Mouse (Mus musculus): Measurements from ENCODE around the gene Lefty2. TPM values are rescaled to one million over a fixed set of nuclear protein-coding genes. Genes with fewer than 3 reads are reported as not detected.

Lefty2 gene
- polyA plus RNA-seq, 1 experiment from 2014 or later = 0.35 TPM

DNA sequence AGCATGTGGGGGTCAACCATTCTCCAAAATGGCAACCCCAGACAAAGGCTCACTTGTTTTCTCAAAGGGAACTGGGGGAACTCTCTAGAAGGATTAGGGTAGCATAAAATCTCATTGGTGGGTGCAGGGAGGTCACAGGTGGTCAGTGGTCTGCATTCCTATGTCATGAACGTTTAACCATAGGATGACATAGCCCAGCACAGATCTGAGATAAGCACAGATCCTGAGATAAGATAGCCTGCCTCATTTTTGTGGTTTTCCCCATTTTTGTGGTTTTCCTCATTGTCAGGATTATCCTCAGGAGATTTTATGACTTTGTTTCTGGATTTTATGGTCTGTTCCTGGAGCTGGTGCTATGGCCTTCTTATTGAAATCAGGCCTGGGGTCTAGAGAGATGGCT is 24.1 kb downstream of the Lefty2 start:
- WGBS = 15% methylated on average over 1 of the region's 1 CpGs
- Histone ChIP-seq H3K9me3 (replicated peaks; ENCODE audit: control insufficient read depth, low read length) (no peaks in the 10 kb centered on the region), H3K4me3 (replicated peaks; ENCODE audit: low read length) (no peak overlapping the region), H3K4me2 (ENCODE audit: low read depth, low read length) (no peak overlapping the region), H3K27me3 (ENCODE audit: control insufficient read depth, insufficient read depth, low read length) (no peaks in the 10 kb centered on the region), H3K9ac (ENCODE audit: low read length) (no peak overlapping the region), H3K36me3 (ENCODE audit: control insufficient read depth, insufficient read depth, low read length) (no peaks in the 10 kb centered on the region), H3K4me1 (ENCODE audit: control insufficient read depth, insufficient read depth, low read length) (no peaks in the 10 kb centered on the region), H3K27ac (ENCODE audit: low read length) (no peak overlapping the region)
- no peak for ATAC-seq (ENCODE audit: insufficient read depth, low FRiP score)

DNA sequence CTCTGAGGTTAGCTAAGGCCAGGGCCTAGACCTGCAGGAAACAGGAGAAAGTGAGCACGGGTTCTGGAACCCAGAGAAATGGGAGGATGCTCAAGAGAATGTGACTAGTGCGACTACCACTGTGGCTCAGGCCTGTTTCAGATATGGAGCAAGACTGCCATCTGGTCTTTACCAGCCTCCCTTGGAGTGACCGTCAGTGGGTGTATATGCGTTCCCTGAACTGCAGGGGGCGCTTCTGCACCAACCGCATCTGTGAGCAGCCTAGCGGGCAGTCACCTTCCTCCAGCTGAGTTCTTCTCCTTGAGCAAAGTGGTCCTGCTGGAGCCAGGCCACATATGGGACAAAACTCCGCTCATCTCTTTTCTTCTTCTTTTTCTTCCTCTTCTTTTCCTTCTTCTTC is 26.8 kb downstream of the Lefty2 start:
- Histone ChIP-seq H3K27ac (ENCODE audit: low read length) (no peak overlapping the region), H3K36me3 (ENCODE audit: control insufficient read depth, insufficient read depth, low read length) (no peaks in the 10 kb centered on the region), H3K27me3 (ENCODE audit: control insufficient read depth, insufficient read depth, low read length) (no peaks in the 10 kb centered on the region), H3K4me2 (ENCODE audit: low read depth, low read length) (no peak overlapping the region), H3K9me3 (replicated peaks; ENCODE audit: control insufficient read depth, low read length) (no peaks in the 10 kb centered on the region), H3K4me3 (replicated peaks; ENCODE audit: low read length) (no peak overlapping the region), H3K9ac (ENCODE audit: low read length) (no peak overlapping the region), H3K4me1 (ENCODE audit: control insufficient read depth, insufficient read depth, low read length) (no peaks in the 10 kb centered on the region)
- ATAC-seq (ENCODE audit: insufficient read depth, low FRiP score) = peak; percentile 47; the same call in 1 of the 2 replicates
- WGBS = 40% methylated on average over 8 of the region's 8 CpGs

DNA sequence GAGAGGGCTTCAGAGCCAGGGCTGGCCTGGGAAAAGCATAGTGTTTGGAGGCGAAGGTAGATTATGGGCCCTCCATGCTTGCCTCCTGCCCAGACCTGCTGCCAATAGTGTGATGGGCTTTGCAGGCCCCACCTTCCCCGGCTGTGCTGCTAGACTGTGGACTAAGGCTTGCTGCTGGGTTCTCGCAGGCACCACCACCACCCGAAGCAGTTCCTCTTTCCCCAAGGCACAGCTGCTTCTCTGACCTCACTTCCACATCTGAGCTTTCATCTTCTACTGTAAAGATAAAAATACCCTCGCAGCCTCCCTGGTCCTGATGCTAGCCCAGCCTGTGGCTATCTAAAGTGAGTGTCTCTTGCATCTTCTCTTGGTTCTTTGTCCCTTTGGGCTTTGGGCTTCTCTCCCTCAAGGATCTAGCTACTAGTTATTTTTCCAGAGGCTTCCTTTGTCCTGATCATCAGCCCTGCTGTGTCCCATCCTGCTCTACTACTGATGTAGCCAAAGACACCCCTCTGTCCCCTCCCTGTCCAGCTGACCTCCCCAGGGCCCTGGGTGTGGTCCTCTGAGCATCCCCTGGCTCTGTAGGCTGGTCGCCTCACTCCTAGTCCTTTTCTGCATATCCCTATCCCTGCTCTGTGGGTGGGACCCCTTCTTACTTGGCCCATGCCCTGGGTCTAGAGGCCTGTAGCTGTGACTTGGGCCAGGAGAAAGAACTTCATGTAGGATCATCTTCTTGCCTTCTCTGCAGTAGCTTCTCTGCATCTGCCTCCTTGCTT is 29.6 kb downstream of the Lefty2 start:
- Histone ChIP-seq H3K27me3 (ENCODE audit: control insufficient read depth, insufficient read depth, low read length) (no peaks in the 10 kb centered on the region), H3K4me1 (ENCODE audit: control insufficient read depth, insufficient read depth, low read length) (no peaks in the 10 kb centered on the region), H3K9ac (ENCODE audit: low read length) (no peak overlapping the region), H3K27ac (ENCODE audit: low read length) (no peak overlapping the region), H3K4me2 (ENCODE audit: low read depth, low read length) (no peak overlapping the region), H3K4me3 (replicated peaks; ENCODE audit: low read length) (no peak overlapping the region), H3K36me3 (ENCODE audit: control insufficient read depth, insufficient read depth, low read length) (no peaks in the 10 kb centered on the region), H3K9me3 (replicated peaks; ENCODE audit: control insufficient read depth, low read length) (no peaks in the 10 kb centered on the region)
- WGBS = 64% methylated on average over 6 of the region's 6 CpGs
- no peak for ATAC-seq (ENCODE audit: insufficient read depth, low FRiP score)

DNA sequence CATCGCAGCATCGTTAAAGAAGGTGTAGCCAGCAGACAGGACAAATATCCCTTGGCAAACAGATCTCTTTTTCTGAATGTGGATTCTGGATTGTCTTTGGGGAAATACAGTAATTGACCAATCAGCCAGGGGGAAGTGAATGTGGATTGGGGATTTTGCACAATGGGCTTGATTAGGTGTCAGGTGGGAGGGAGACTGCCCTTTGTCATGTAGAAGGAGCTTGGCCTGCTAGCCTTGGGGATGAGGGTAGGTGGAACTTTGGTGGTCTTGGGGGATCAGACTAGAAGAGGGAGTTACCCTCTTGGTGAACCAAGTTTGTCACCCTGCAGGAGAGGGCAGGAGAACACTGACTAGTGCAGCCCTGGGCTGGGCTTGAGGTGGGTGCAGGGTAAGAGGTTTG is 31.8 kb downstream of the Lefty2 start:
- Histone ChIP-seq H3K4me2 (ENCODE audit: low read depth, low read length) (no peak overlapping the region), H3K9me3 (replicated peaks; ENCODE audit: control insufficient read depth, low read length) (no peaks in the 10 kb centered on the region), H3K36me3 (ENCODE audit: control insufficient read depth, insufficient read depth, low read length) (no peaks in the 10 kb centered on the region), H3K27ac (ENCODE audit: low read length) (no peak overlapping the region), H3K4me1 (ENCODE audit: control insufficient read depth, insufficient read depth, low read length) (no peaks in the 10 kb centered on the region), H3K4me3 (replicated peaks; ENCODE audit: low read length) (no peak overlapping the region), H3K9ac (ENCODE audit: low read length) (no peak overlapping the region), H3K27me3 (ENCODE audit: control insufficient read depth, insufficient read depth, low read length) (no peaks in the 10 kb centered on the region)
- WGBS = 55% methylated on average over 2 of the region's 2 CpGs
- no peak for ATAC-seq (ENCODE audit: insufficient read depth, low FRiP score)

DNA sequence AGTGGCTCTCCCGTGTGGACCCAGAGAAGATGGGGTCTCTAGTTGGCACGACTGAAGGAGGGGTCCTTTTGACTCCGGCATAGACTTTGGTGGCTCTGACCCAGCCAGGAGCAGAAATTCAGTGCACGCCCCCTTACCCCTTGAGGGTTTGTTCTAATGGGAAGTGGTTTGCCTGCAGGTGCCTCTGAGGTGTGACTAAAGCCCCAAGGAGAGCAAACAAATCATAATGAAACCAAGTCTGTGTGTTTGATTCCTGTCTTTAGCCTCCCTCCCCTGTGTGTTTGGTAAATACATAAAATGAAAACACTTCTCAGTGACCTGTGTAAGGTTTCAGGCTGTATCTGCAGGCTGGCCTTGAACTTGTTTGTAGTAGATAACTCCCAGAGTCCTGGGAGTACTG is 33.4 kb downstream of the Lefty2 start:
- no peak overlapping the region for H3K27ac ChIP-seq (ENCODE audit: low read length)
- H3K4me1 ChIP-seq (ENCODE audit: control insufficient read depth, insufficient read depth, low read length) = no peaks in the 10 kb centered on the region
- ATAC-seq (ENCODE audit: insufficient read depth, low FRiP score) = no peak
- H3K4me3 ChIP-seq (replicated peaks; ENCODE audit: low read length) = no peak overlapping the region
- 55% methylated on average over 4 of the region's 4 CpGs for WGBS
- no peaks in the 10 kb centered on the region for H3K9me3 ChIP-seq (replicated peaks; ENCODE audit: control insufficient read depth, low read length)
- H3K9ac ChIP-seq (ENCODE audit: low read length) = no peak overlapping the region
- H3K4me2 ChIP-seq (ENCODE audit: low read depth, low read length) = no peak overlapping the region
- H3K27me3 ChIP-seq (ENCODE audit: control insufficient read depth, insufficient read depth, low read length) = no peaks in the 10 kb centered on the region
- no peaks in the 10 kb centered on the region for H3K36me3 ChIP-seq (ENCODE audit: control insufficient read depth, insufficient read depth, low read length)

DNA sequence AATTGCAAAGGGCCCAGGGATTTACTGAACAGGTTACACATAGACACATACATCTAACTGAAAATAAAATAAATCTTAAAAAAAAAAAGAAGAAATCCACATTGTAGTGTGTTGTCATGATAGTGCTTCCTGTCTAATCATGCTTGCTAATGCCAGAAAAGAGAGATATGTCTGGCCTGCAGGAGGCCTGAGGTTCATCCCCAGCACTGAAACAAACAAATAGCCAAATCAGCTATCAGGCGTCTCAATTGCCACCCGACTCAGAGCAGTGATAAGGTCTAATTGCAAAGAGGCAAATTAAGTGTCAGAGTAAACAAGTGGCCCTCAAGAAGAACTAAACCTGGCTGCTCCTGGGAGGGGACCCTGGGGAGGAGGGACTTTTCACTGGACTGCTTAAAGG is 36.7 kb downstream of the Lefty2 start:
- Histone ChIP-seq H3K27me3 (ENCODE audit: control insufficient read depth, insufficient read depth, low read length) (peaks cover 4% of the 10 kb centered on the region; the same call in 1 of the 2 replicates), H3K9me3 (replicated peaks; ENCODE audit: control insufficient read depth, low read length) (no peaks in the 10 kb centered on the region), H3K36me3 (ENCODE audit: control insufficient read depth, insufficient read depth, low read length) (no peaks in the 10 kb centered on the region), H3K27ac (ENCODE audit: low read length) (no peak overlapping the region), H3K4me2 (ENCODE audit: low read depth, low read length) (no peak overlapping the region), H3K4me1 (ENCODE audit: control insufficient read depth, insufficient read depth, low read length) (0 out of 2 replicates have a peak, but pooled peaks cover 2% of the 10 kb centered on the region), H3K9ac (ENCODE audit: low read length) (no peak overlapping the region), H3K4me3 (replicated peaks; ENCODE audit: low read length) (no peak overlapping the region)
- WGBS = 25% methylated on average over 2 of the region's 2 CpGs
- ATAC-seq (ENCODE audit: insufficient read depth, low FRiP score) = no peak

DNA sequence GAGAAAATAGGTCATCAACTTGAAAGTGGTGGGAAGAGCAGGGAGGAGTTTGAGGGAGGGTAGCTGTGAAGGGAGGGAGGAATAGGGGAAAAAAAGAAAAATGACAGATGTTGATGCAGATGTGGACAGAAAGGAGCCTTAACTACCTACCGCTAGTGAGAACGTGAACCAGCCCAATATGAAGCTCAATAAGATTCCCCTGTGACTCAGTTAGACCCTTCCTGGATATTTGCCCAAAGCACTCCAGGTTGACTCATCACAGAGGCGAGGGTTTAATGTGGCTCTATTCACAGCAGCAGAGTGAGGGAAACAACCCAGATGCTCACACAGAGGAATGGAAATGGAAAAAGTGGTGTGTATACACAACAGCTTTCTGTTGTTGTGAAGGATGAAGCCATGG is 38.2 kb downstream of the Lefty2 start:
- Histone ChIP-seq H3K9me3 (replicated peaks; ENCODE audit: control insufficient read depth, low read length) (no peaks in the 10 kb centered on the region), H3K4me2 (ENCODE audit: low read depth, low read length) (no peak overlapping the region), H3K9ac (ENCODE audit: low read length) (no peak overlapping the region), H3K36me3 (ENCODE audit: control insufficient read depth, insufficient read depth, low read length) (no peaks in the 10 kb centered on the region), H3K27ac (ENCODE audit: low read length) (no peak overlapping the region), H3K4me1 (ENCODE audit: control insufficient read depth, insufficient read depth, low read length) (0 out of 2 replicates have a peak, but pooled peaks cover 2% of the 10 kb centered on the region), H3K27me3 (ENCODE audit: control insufficient read depth, insufficient read depth, low read length) (peaks cover 15% of the 10 kb centered on the region), H3K4me3 (replicated peaks; ENCODE audit: low read length) (no peak overlapping the region)
- ATAC-seq (ENCODE audit: insufficient read depth, low FRiP score) = no peak
- 38% methylated on average over 3 of the region's 3 CpGs for WGBS

DNA sequence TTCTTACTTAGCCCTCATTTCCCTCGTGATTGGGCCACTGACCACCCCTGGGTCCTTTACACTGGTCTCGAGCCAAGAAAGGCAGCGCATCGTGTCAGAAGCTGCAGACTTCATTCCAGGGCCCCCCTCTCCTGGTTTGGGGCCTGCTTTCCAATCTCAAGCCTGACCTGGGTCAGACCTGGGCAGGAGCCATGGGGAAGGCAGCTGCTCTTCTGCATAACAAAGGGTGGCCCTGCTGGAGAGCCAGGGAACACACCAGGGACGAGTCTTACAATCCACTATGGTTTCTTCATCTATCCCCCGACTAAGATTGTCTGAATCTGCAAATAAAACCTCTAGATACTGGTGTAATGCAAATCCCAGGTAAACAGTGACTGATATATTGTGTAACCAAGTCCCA is 40.8 kb downstream of the Lefty2 start:
- no peaks in the 10 kb centered on the region for H3K36me3 ChIP-seq (ENCODE audit: control insufficient read depth, insufficient read depth, low read length)
- H3K27me3 ChIP-seq (ENCODE audit: control insufficient read depth, insufficient read depth, low read length) = peaks cover 15% of the 10 kb centered on the region
- H3K9me3 ChIP-seq (replicated peaks; ENCODE audit: control insufficient read depth, low read length) = no peaks in the 10 kb centered on the region
- no peak overlapping the region for H3K4me2 ChIP-seq (ENCODE audit: low read depth, low read length)
- no peak overlapping the region for H3K4me3 ChIP-seq (replicated peaks; ENCODE audit: low read length)
- 0 out of 2 replicates have a peak, but pooled peaks cover 2% of the 10 kb centered on the region for H3K4me1 ChIP-seq (ENCODE audit: control insufficient read depth, insufficient read depth, low read length)
- WGBS = 38% methylated on average over 6 of the region's 6 CpGs
- ATAC-seq (ENCODE audit: insufficient read depth, low FRiP score) = no peak
- no peak overlapping the region for H3K27ac ChIP-seq (ENCODE audit: low read length)
- no peak overlapping the region for H3K9ac ChIP-seq (ENCODE audit: low read length)

DNA sequence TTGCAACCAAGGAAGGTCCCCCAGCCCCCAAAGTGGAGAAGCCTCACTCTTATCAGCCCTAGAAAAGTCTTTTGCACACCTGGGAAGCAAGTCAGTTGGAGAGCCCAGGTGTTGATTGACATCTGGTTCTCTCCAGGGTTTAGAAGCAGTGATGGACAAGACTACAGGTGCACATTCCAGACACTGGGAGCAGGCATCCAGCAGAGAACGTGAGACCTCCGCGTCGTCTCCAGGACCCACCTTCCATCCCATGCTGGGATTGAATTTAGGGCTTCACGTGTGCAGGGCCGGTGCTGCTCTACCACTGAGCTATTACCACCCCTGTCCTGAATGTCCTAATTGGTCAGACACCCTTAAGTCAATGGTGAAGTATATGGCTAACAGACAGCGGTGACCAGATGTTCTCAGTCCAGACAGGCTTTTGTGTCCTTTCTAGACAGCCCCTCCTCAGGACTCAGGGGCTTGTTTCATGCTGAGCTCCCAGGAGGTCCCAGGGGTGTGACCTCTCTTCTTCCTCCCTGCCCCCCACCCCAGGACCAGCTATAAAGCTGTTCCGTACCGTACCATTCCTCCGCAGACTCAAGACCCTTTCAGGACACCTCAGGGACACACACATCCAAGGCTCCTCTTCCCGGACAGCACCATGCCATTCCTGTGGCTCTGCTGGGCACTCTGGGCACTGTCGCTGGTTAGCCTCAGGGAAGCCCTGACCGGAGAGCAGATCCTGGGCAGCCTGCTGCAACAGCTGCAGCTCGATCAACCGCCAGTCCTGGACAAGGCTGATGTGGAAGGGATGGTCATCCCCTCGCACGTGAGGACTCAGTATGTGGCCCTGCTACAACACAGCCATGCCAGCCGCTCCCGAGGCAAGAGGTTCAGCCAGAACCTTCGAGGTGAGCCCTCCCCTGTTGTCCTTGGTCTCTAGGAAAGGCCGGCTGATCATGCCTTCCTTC is 41.8 kb downstream of the Lefty2 start, which contains the start of gene Lefty1:
TSS of gene Lefty1 (plus strand) at position 556 of the 953 bp plus-strand sequence.
- Histone ChIP-seq H3K27me3 (ENCODE audit: control insufficient read depth, insufficient read depth, low read length) (peaks cover 15% of the 10 kb centered on the region), H3K27ac (ENCODE audit: low read length) (no peak within 1 kb of the TSS), H3K4me3 (replicated peaks; ENCODE audit: low read length) (no peak within 1 kb of the TSS), H3K9ac (ENCODE audit: low read length) (no peak within 1 kb of the TSS; the same call in 1 of the 2 replicates), H3K36me3 (ENCODE audit: control insufficient read depth, insufficient read depth, low read length) (no peaks in the 10 kb centered on the region), H3K9me3 (replicated peaks; ENCODE audit: control insufficient read depth, low read length) (no peaks in the 10 kb centered on the region), H3K4me2 (ENCODE audit: low read depth, low read length) (no peak within 1 kb of the TSS), H3K4me1 (ENCODE audit: control insufficient read depth, insufficient read depth, low read length) (0 out of 2 replicates have a peak, but pooled peaks cover 2% of the 10 kb centered on the region)
- no peak for ATAC-seq (ENCODE audit: insufficient read depth, low FRiP score)
- 33% methylated on average over 21 of the region's 21 CpGs for WGBS
